Mouse (Mus musculus): ENCODE measurements around the gene Mpp4.

Gene Mpp4

DNA sequence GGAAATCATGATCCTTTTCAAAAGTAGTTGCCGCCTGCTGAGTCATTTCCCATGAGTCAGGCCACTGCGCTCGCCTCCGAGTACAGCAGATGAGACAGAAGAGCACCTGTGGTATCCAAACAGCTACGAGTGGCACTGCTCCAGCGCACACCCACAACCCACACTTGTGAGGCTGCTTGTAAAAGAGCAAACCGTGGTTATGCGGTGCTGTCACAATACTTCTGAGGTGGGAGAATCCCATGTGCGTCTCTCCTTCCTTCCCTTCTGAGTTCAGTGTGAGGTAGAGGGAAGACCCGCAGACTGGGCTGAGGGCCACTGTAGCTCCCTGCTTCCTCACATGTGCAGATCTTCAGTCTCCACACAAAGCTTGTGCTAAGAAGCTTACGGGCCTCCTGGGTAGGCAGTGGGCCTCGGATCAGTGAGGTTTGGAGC is at the start of gene Mpp4:
Mpp4 (minus strand) TSS at position 360 of the 432 bp plus-strand sequence.
- in situ Hi-C loops (cut with MboI; ENCODE audit: unreplicated experiment in 2 of 2), result no loop called here

DNA sequence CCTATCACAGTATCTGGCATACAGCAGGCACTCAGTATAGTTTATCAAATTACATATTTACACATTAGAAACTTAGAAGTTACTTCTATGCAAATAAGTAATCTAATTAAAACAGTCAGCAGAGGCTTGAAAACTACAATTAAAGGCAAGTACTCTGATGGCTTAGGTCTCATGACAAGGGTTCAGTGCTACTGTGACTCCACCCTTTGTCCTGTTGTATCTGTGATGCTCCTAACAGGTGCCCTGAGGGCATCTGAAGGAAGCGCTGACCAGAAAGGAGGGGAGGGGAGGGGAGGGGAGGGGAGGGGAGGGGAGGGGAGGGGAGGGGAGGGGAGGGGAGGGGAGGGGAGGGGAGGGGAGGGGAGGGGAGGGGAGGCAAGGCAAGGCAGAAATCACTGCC is 49.8 kb upstream of the Mpp4 start:
- in situ Hi-C loops (cut with MboI; ENCODE audit: unreplicated experiment in 2 of 2), result no loop called here

DNA sequence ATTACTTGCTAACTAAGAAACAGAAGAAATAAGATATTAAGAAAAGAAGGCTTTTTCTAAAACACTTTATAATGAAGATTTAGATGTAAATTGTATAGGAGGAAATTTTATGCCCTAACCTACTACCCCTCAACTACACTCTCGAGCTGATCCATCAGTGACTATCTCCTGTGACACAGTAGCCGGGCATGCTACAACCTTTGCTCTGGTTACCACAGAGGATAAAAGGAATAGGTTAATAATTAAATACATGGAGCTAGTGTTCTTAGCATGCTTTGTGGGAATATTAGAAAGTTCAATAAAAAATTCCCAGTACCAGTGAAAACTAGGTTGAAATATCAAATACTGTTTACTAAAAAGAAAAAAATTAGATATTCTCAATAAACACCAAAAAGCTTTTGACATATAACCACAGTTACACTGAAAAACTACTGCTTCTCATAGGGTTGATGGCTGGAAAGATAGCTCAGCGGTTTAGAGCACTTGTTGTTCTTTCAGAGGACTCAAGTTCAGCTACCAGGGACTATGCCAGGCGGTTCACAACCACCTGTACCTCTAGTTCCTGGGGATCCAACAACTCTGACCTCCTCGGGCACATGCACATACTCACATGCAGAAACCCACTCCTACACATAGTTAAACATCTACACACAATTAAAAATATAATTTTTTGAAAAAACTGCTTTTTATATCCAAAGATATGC is 49.0 kb upstream of the Mpp4 start:
- in situ Hi-C loops (cut with MboI; ENCODE audit: unreplicated experiment in 2 of 2), result no loop called here

DNA sequence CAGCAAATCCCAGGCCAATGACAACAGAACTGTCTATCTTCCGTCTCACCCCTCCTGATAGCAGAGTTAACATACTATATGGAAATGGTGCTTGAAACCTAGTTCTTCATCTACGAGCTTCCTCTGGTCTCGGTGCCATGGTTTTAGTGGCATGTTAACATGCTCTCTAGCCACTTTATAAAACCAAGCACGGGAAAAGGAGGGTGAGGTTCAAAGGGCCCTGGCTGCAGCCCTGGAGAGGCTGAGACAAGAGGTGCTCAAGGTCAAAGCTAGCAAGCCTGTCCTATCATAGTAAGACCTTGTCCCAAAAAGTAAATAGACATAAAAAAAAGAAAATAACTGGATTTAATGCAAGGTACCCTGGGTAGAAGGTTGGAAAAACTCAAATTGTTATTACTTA is 48.5 kb upstream of the Mpp4 start:
- in situ Hi-C loops (cut with MboI; ENCODE audit: unreplicated experiment in 2 of 2), result no loop called here

DNA sequence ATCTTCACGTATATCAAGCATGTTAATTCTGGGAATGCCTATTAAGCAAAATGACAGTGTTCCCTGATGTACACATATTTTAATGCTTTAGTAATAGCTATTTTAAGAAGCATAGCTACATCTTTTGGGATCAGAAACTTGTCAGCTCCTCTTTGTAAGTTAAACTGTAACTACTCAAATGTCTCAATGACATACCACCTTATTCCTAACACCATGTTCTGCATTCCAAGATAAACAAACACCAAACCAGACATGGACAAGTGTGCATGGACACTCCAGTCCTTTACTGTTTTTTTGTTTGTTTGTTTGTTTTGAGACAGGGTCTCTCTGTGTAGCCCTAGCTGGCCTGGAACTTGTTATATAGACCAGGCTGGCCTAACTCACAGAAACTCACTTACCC is 45.1 kb upstream of the Mpp4 start:
- in situ Hi-C loops (cut with MboI; ENCODE audit: unreplicated experiment in 2 of 2), result no loop called here

DNA sequence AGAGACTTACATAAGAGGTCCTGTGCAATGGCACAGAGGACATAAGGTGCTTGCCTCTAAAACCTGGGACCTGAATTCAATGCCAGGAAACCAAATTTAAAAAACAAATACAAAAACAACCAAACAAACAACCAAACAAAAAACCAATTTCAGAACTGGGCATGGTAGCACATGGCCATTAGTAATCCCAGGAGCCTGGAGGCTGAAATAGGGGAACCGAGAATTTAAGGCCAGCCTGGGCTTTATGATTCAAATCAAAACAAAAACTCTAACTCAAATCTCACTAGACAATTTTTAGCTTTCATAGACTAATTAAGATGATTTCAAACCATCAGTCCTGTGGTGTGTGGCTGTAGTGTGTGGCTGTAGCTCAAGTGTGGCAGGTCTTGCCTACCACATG is 41.3 kb upstream of the Mpp4 start:
- in situ Hi-C loops (cut with MboI; ENCODE audit: unreplicated experiment in 2 of 2), result no loop called here

DNA sequence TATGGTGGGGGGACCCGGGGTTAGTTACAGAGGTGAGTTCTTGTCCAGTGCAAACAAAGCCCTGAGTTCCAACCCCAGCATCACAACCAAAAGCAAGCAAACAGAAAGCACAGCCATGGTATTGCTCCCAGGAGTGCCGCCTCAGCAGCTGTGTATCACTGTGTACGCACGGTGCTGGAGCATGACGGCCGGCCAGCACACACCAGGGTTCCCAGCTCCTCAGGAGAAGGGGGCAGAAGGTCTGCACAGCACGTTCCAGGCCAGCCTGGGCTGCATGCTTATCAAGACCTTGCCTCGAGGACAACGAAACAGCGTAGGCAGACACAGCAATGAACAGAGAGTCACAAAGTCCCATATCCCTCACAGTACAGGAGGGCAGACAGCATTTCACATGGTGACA is 39.2 kb upstream of the Mpp4 start:
- in situ Hi-C loops (cut with MboI; ENCODE audit: unreplicated experiment in 2 of 2), result no loop called here

DNA sequence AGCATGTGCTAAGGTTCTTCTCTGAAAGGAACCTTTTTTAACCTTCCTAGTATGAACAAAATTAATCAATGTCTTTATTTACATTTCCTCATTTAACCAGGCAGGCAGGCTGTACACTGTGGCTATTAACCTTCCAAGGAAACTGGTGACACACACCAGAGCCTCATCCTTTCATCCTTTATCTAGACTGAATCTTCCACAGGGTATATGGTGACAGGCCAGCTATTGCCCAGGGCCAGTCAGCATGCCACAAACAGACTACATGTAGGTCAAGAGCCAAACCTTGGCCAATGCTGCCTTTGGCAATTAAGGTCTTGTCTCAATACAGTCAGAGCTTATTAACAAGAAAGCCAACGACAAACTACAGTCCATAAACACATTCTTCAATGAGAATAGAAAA is 38.4 kb upstream of the Mpp4 start:
- in situ Hi-C loops (cut with MboI; ENCODE audit: unreplicated experiment in 2 of 2), result no loop called here

DNA sequence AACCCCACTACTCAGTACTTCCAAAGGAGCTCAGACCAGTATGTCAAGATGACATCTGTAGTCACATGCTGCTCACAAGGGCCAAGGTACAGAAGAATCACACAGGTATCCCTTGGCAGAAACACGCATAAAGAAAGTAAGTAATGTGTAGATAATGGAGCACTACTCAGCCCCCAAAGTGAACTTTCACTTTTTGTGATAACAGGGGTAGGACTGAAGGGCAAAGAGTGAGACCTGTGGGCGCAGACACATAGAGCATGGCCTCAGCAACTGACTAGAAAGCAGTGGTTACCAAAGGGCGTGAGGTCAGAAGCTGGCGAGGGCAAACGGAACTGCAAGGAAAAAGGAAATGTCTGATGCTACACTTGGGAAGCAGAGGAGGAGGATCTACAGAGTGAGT is 37.8 kb upstream of the Mpp4 start:
- in situ Hi-C loops (cut with MboI; ENCODE audit: unreplicated experiment in 2 of 2), result no loop called here

DNA sequence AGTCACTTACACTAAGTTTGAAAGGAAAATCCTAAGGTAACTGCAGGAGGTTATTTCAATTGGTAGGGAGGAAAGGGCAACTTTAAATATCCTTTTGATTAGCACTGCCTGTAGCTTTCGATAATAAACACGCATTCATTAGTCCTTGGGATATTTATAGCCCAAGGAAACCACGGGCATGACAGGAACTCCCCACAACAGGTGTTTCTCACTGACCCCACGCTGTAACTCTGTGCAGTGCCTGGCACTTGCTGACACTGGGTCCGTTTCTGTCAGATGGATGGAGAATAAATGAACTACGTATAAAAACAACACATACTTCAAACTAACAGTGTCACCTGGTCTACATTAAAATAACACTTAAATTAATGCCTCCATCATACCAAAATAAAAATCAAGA is 31.8 kb upstream of the Mpp4 start:
- in situ Hi-C loops (cut with MboI; ENCODE audit: unreplicated experiment in 2 of 2), result no loop called here

DNA sequence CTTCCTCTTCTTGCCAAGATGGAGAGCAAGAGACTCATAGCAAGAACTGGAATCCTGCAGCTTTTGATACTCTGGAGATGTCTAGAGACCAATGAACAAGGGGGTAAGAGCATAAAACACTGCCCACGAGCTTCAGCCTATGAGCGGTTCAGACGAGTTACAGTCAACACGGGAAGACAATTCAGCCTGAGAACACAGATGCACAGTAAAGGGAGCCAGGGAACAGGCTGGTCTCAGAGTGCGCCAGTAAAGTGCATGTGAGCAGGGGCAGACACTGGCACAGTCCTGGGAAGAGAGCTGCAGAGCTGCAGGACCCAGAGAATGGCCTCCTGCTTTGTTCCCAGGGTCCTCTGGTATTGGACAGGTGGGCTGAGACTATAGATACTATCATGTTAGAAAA is 24.6 kb upstream of the Mpp4 start:
- in situ Hi-C loops (cut with MboI; ENCODE audit: unreplicated experiment in 2 of 2), result no loop called here

DNA sequence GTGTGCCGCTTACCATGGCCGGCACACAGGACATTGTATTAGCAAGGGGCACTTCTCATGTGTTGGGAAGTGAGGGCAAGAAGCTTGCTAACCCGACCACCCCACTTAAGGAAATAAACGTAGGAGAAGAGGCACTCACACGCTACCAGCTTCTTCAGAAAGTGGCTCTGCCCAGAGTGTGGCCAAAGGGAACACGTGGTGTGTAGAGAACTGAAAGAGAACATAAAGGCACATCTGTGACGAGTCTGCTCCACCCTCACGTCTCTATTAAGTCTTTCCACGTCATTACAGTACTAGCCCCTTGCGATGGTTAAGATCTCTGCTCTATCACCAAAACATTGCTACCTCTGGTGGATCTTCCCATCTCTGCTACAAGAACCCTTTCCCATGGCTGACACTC is 23.1 kb upstream of the Mpp4 start:
- in situ Hi-C loops (cut with MboI; ENCODE audit: unreplicated experiment in 2 of 2), result no loop called here

DNA sequence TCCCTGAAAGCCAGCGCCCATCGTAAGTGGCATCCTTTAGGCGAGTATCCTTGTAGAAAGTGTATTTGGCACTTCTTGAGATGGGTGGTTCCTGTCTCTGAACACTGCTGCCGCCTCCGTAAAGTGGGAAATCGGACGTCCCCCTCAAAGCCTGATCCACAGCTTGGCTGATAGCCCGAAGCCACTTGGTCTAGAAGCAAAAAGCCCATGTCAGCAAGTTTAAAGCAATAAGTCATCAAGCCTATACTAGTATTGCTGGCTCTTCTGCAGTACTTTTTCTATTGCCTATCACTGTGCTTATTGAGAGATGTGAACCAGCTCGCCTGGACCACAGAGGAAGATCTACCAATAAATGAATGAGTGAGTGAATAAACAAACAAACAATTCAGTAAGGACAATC is 22.2 kb upstream of the Mpp4 start:
- in situ Hi-C loops (cut with MboI; ENCODE audit: unreplicated experiment in 2 of 2), result no loop called here

DNA sequence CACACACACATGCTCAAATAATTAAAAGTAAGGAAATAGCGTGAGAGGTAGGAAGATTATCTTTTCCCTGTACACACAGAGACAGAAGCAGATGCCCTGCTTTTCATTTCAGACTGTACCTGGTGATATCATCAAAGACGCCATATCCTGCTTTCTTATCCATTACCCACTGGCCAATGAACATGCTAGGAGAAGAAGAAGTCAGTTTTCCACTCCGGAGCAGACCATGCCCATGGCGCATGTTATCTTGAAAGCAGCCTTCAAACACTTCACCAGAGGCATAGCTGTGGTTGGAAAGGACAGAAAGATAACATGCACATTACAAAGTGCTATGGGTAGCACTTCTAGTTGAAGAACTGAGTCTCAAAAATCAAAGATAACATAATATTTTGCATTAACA is 19.9 kb upstream of the Mpp4 start:
- in situ Hi-C loops (cut with MboI; ENCODE audit: unreplicated experiment in 2 of 2), result no loop called here

DNA sequence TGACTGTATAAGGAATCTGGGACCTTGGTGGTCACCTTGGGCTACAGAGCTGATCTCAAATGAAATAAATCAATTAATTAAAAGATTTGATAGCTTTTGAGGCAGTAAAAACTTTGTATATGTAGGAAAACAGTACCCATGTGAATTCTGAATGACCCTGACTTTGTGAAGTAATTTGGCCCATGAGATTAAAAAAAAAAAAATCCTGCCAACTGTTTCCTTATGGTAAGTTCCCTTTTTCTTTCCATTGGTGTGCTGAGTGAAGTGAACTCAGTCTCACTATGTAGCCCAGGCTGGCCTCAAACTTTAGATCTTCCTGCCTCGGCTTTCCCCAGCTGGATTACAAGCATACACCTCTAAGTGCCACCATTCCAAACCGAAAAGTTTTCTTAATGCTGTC is 19.2 kb upstream of the Mpp4 start:
- in situ Hi-C loops (cut with MboI; ENCODE audit: unreplicated experiment in 2 of 2), result no loop called here

DNA sequence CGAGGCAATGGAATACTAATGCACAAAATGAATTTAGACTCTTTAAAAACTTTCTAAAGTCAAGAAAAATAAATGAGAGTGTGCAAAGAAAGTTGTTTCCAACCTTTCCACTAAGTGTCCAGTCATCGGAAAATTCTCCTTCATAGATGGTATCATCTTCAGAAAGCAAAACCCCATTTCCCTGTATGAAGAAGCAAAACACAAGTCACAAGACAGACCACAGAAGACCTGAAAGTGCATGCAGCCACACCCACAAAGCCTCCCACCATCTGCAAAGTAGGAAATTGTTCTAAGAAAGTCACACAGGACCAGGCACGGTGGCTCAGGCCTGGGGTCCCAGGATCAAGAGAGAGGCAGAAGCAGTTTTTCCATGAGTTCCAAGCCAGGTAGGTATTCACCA is 16.8 kb upstream of the Mpp4 start:
- in situ Hi-C loops (cut with MboI; ENCODE audit: unreplicated experiment in 2 of 2), result no loop called here

DNA sequence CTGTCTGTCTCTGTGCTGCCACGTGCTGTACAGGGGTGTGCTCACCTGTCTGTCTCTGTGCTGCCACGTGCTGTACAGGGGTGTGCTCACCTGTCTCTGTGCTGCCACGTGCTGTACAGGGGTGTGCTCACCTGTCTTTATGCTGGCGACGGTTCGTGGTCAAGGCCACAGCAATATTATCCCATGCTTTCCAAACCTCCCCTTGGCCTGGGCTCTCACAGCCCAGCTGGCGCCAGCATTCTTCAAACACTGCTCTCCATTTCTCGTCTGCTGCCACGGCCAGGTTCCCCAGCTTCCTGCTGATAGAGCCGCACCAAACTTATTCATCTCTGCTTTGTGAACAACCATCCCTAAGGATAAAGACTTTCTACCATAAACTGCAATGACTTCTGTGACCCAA is 15.2 kb upstream of the Mpp4 start:
- in situ Hi-C loops (cut with MboI; ENCODE audit: unreplicated experiment in 2 of 2), result no loop called here

DNA sequence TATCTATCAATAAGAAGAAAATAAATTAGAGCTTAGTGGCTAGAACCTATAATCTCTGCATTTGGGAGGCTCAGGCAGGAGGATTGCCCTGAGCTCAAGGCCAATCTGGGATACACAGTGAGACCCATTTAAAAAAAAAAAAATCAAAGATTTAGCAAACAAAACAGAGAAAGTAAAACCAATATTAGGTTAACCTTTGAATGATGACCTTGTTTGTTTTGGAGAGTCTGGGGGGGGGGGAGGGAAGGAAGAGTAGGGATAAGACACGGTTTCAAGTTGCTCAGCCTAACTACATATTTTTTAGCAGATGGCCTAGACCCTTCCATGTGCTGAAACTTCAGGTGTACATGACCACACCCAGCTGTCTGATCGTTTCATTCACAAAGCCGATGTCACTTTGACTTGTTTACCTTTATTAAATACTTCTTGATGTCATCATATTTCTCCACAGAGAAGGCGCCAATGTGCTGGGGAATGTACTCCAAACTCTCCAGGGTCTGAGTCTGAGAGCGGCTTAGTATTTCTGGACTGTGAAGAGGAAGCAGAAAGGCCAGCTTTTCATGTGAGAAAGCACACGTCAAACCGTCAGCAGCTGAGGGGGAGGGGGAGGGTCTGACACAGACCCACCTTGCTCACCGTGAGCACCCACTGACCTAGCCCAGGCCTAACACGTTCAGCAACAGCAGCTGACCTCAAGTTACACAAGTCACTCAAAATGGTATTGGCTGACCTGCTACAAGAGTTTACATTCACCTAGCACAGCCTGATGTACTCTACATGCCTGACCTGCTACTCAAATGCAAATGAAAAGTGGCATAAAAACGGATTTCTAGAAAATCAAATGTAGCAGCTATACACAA is 11.6 kb upstream of the Mpp4 start:
- in situ Hi-C loops (cut with MboI; ENCODE audit: unreplicated experiment in 2 of 2), result no loop called here

DNA sequence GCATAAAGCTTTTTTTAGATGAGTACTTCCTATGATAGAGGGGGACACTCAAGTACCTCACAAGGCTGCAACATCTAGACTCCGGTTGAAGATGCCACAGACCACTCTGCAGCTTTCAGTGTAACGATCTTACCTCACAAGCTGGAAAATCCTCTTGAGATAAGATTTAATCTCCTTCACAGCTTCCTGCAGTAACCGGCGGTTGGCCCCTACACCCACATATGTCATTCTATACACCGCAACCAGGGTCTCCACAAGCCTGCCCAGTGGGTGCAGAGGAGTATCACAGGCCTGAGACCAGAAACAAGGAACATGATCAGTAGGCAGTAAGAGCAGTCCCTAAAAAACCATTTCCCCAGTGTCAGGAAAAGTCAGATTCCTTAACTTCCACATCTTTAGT is 9.8 kb upstream of the Mpp4 start:
- in situ Hi-C loops (cut with MboI; ENCODE audit: unreplicated experiment in 2 of 2), result no loop called here

DNA sequence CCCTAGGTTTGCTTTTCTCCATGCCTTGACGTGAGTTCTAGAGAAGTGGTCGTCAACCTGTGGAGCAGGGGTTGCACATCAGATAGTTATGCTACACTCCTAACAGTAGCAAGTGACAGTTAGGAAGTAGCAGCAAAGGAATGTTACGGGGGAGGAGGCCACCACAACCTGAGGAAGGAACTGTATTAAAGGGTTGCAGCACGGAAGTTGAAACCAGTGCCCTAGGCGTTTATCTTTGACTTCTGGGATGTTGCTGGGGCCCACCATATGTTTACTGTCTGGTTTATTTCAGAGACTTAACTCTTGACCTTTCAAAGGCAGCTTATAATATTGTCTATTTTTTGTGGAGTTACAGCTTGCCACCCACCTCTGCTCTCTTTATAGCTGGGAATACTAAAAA is 8.7 kb upstream of the Mpp4 start:
- in situ Hi-C loops (cut with MboI; ENCODE audit: unreplicated experiment in 2 of 2), result no loop called here

DNA sequence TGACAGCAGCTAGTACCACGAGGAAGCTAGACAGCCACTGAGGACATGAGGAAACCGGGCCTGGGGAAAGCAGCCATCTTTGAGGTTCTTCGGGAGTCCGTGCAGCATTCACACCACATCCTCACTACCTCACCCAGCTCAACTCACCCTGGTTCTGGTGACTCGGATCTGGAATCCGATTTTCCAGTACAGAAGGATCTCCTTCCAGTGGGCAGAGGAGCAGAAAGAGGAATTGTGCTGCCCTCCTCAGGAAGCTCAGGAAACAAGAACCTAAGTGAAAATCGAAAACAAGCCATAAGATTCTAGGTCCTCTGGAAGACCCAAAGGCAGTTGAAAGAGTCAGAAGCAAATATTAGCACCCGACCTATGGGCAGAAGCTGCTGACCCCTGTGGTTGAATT is 7.1 kb upstream of the Mpp4 start:
- in situ Hi-C loops (cut with MboI; ENCODE audit: unreplicated experiment in 2 of 2), result no loop called here

DNA sequence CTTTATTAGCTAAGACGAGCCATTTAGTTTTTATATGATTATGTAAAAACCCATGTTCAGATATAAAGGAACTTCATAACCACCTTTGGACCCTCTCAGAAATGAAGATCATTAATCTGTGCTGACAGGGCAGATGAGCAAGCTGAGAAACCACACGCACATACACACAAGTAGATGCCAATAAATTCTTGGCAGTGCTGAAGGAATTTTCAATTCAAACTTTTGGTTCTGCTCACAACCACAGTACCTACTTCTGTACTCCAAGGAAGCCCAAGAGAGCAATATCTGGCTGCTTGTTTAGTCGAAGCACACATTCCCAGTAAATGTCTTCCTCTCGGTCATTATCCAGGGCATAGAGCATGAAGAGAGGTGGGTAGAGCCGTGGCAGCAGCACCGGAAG is 6.4 kb upstream of the Mpp4 start:
- in situ Hi-C loops (cut with MboI; ENCODE audit: unreplicated experiment in 2 of 2), result no loop called here
